In the genomic region with DNA sequence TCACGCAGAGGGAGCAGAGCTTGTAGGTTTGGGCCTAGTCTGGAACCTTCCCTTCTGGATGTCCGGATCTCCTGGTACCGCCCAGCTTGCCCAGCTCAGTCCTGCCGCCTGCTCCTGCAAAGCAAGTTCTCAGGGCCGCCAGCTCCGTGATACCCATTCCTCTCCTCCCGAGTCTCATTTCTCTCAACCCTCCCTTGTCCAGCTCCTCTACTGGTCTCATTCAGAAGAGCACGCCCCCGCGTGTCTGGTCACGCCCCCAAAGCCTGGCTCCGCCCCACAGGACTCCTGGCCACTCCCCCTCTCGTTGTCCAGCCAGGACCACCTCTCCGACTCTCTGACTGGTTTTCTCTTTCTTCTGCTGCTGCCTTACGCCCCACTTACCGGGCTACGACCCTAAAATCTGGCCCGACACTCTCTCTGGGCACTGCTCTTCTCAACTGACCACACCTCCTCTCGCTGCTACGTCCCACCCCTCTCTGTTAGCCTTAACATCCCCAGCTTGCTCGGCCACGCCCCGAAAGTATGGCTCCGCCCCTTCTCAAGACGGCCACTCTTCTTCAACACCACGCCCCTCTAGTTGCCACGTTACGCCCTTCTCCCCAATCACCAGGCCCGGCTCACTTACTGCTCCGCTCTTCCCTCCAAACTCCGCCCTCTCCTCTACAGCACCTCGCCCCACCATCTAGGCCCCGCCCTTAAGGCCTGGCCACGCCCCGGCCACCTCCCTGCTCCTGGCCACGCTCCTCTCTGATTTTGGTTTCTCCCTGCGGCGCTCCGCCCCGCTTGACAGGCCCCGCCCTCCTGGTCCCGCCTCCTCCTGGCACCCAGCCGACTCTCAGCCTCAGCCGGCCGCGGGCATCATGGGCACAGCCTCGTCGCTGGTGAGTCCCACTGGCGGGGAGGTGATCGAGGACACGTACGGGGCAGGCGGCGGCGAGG, we compare ENCODE assay signal across 8 mouse cellular contexts. TPM values are rescaled to one million over a fixed set of nuclear protein-coding genes. Genes with fewer than 3 reads are reported as not detected.
A peak's percentile ranks its signal among the peaks of the same experiment; 100 is the strongest.
DNase-seq lines count a peak whose midpoint lies in the region; ATAC-seq and TF ChIP-seq lines count a peak whose summit lies in the region.

TSS of gene Nphp3 (plus strand) at position 624 of the 939 bp plus-strand sequence.

- DNase-seq in gastrocnemius, adult 8-10 months (ENCODE audit: low spot score in 2 of 2): peak; percentile 99 to 100
- DNase-seq in hindlimb bud, embryonic 11.5 days (ENCODE audit: extremely low spot score, low read depth, low spot score): peak; percentile 94
- peak; percentile 96 to 100 for DNase-seq in left cerebral cortex, adult 8-10 months (ENCODE audit: low spot score in 2 of 2)
- DNase-seq in right cerebral cortex, postnatal 10 days (ENCODE audit: low spot score in 2 of 2): peak; percentile 99 to 100
- peak; percentile 98 for DNase-seq in urinary bladder, postnatal 25 days (ENCODE audit: low spot score)

- no peak for TF ChIP-seq CTCF in cortical plate, adult 2 months (IDR thresholded peaks at IDR 0.05; ENCODE audit: extremely low read depth, insufficient read depth, low read length)

- H3K4me1 ChIP-seq in cortical plate, adult 2 months (ENCODE audit: control insufficient read depth, insufficient read depth, low read length): no peaks in the 10 kb centered on the region; the same call in 1 of the 2 replicates
- H3K4me1 ChIP-seq in megakaryocyte, embryonic 14.5 days: peaks cover 32% of the 10 kb centered on the region

- peak; percentile 63; the same call in 1 of the 2 replicates for TF ChIP-seq POLR2A in cortical plate, adult 2 months (IDR thresholded peaks at IDR 0.05; ENCODE audit: extremely low read depth, insufficient read depth, low read length)

- peak; percentile 93 for ATAC-seq in activated CD4-positive, CD25-positive, alpha-beta regulatory T cell, adult 4 months

- no peaks in the 10 kb centered on the region for H3K9me3 ChIP-seq in megakaryocyte, embryonic 14.5 days

- 0 out of 2 replicates have a peak within 1 kb of the TSS, but pooled peaks have one; percentile 9 for H3K27ac ChIP-seq in cortical plate, adult 2 months (ENCODE audit: insufficient read depth, low read length)

- no peaks in the 10 kb centered on the region for H3K36me3 ChIP-seq in megakaryocyte, embryonic 14.5 days (replicated peaks; ENCODE audit: low read length)

- H3K4me3 ChIP-seq in cortical plate, adult 2 months (ENCODE audit: insufficient read depth, low read length): peak within 1 kb of the TSS; percentile 41
- H3K4me3 ChIP-seq in megakaryocyte, embryonic 14.5 days (replicated peaks): peak within 1 kb of the TSS; percentile 95

- H3K27me3 ChIP-seq in megakaryocyte, embryonic 14.5 days (replicated peaks): peaks cover 20% of the 10 kb centered on the region

RNA-seq across cellular contexts. Expression of gene Nphp3, which starts in this region (rescaled TPM):
- under 1 TPM; 0.23 to 0.82 TPM for polyA plus RNA-seq in activated CD4-positive, CD25-positive, alpha-beta regulatory T cell, adult 4 months (2017; shearing (Covaris generic))
- polyA plus RNA-seq in cortical plate, adult 2 months (2012; rRNA removed): 8.9 and 10.1 TPM in 2 replicates
- 1 to 10 TPM in 3 of 4 experiments, under 1 TPM in 1; 0.99 to 2.7 (median 1.1) TPM for total RNA-seq in gastrocnemius, adult 8-10 months (2022)
- total RNA-seq in left cerebral cortex, adult 8-10 months (2022): 10 to 100 TPM in 1 of 4 experiments, 1 to 10 TPM in 3; 6.8 to 11.7 (median 8.7) TPM
- polyA plus RNA-seq in megakaryocyte, embryonic 14.5 days (2012; ENCODE audit: insufficient read depth, low replicate concordance): 0.25 TPM in 1 of 2 replicates, not detected in the other

Comparison
In these comparisons a context has a peak if more than half of its experiments do, and no peak if none do; other contexts are left out.
1. Peak in every context shown above with its lines: DNase-seq, ATAC-seq, H3K4me3 ChIP-seq and H3K27ac ChIP-seq.
2. Peak in ATAC-seq in activated CD4-positive, CD25-positive, alpha-beta regulatory T cell, adult 4 months; RNA of the gene not detected or under 1 TPM.